Mouse (Mus musculus): ENCODE results near the gene Ubxn11.
A peak's percentile ranks its signal among the peaks of the same experiment; 100 is the strongest.

GRCm38 (mm10) chr4:134128221-134128982 lies 26.0 kb downstream of the Ubxn11 start, which contains the start of gene Sh3bgrl3:
- peak; percentile 4; the same call in 1 of the 2 replicates for TF ChIP-seq CTCF (IDR thresholded peaks at IDR 0.05; ENCODE audit: low read depth)
- no peak for TF ChIP-seq EP300 (optimal IDR thresholded peaks at IDR 0.05)
